Mouse (Mus musculus) kidney, postnatal 0 days (tissue): ENCODE measurements around the gene Ttc23. TPM values are rescaled to one million over a fixed set of nuclear protein-coding genes. Genes with fewer than 3 reads are reported as not detected.

Experiments used
- ATAC-seq: fragments of 200-750 bp; cut with Nextera tagmentation; replicated peaks from 2 replicates; pipeline ENCODE4 v1.8.0; 2017; ENCODE audit warnings: low read depth, moderate number of reproducible peaks, moderate TSS enrichment, moderate library complexity; ENCODE audit not compliant: low FRiP score
- DNase-seq: peaks from one replicate; pipeline ENCODE4 v3.0.0-alpha.2; 2016; ENCODE audit warnings: low spot score
- H3K27ac ChIP-seq: fragments of 300-500 bp; sonication (generic); 2 replicates; pipeline ENCODE4 v1.5.1; 2014; ENCODE audit warnings: mild to moderate bottlenecking
- H3K27me3 ChIP-seq: fragments of 300-500 bp; sonication (generic); 2 replicates; pipeline ENCODE4 v1.6.1; 2014; ENCODE audit warnings: low read length, mixed read lengths; ENCODE audit not compliant: insufficient read depth
- H3K36me3 ChIP-seq: fragments of 300-500 bp; sonication (generic); 2 replicates; pipeline ENCODE4 v1.6.1; 2014; ENCODE audit warnings: low read length, mixed read lengths; ENCODE audit not compliant: insufficient read depth
- H3K4me1 ChIP-seq: fragments of 300-500 bp; sonication (generic); replicated peaks from 2 replicates; pipeline ENCODE4 v1.6.1; 2014; ENCODE audit warnings: antibody characterized with exemption, low read length, mixed read lengths; ENCODE audit not compliant: insufficient read depth
- H3K4me2 ChIP-seq: fragments of 300-500 bp; sonication (generic); 2 replicates; pipeline ENCODE4 v1.6.1; 2014; ENCODE audit warnings: mild to moderate bottlenecking, low read length, moderate library complexity, mixed read lengths
- H3K4me3 ChIP-seq: fragments of 300-500 bp; sonication (generic); replicated peaks from 2 replicates; pipeline ENCODE4 v1.5.1; 2014; ENCODE audit warnings: low read depth, low read length
- H3K9ac ChIP-seq: fragments of 300-500 bp; sonication (generic); 2 replicates; pipeline ENCODE4 v1.6.1; 2014; ENCODE audit warnings: low read depth, low read length
- H3K9me3 ChIP-seq: fragments of 300-500 bp; sonication (generic); replicated peaks from 2 replicates; pipeline ENCODE4 v1.6.1; 2016; ENCODE audit warnings: low read length, inconsistent platforms, mixed read lengths
- CTCF ChIP-seq: IDR thresholded peaks from 2 replicates; pipeline ENCODE4 v1.5.1; 2016; ENCODE audit warnings: antibody characterized with exemption, low read depth, mild to moderate bottlenecking, moderate library complexity
- WGBS: fragments of 180-500 bp; shearing (Covaris S2); extraction: QIAGEN DNeasy Blood & Tissue Kit; methylation state at CpG from one replicate; pipeline ENCODE4 v1.1.7; 2014; 5-methylcytosine and 5-hydroxymethylcytosine counted together
- polyA plus RNA-seq: library from polyadenylated mRNA; unstranded; fragments of >200 nt; fragmentation: Nextera tagmentation; extraction: Ambion mirVana; gene quantifications from 2 replicates; pipeline ENCODE4 v1.2.1, GENCODE M21; 2015

The Ttc23 gene
- polyA plus RNA-seq, 1 experiment from 2014 or later = 25.6 TPM

- TF ChIP-seq CTCF = no peak
- Histone ChIP-seq H3K4me2 (no peak overlapping the region), H3K27me3 (no peaks in the 10 kb centered on the region), H3K9ac (no peak overlapping the region), H3K9me3 (no peaks in the 10 kb centered on the region), H3K4me3 (no peak overlapping the region), H3K4me1 (no peaks in the 10 kb centered on the region), H3K36me3 (no peaks in the 10 kb centered on the region), H3K27ac (0 out of 2 replicates have a peak overlapping the region, but pooled peaks have one; percentile 3)
- 56% methylated on average over 10 of the region's 10 CpGs for WGBS
- ATAC-seq (no peak), DNase-seq (peak; percentile 33)
Observed at GRCm38 (mm10) chr7:67613795-67614463, 33.3 kb upstream of the Ttc23 start.

DNA sequence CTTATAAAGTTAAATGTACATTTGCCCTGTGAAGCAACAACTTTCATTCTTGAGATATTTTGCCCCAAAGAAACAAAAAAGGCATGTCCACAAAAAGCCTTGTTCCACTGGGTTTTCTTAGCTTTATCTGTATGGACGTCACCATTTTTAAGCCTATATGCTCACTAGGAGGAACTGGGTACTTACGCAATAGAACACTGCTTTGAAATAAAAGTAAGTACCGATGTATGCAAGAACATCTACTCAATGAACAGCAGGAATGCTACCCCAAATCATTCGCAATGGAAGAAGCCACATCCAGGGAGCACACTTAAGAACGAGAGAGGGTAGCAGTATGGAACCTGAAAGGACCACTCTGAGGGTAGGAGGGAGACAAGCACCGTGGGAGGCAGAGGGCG, 32.7 kb upstream of the Ttc23 start:
- DNase-seq (no peak), ATAC-seq (no peak)
- no peaks in the 10 kb centered on the region for H3K4me1 ChIP-seq
- no peak for TF ChIP-seq CTCF
- H3K9me3 ChIP-seq = no peaks in the 10 kb centered on the region
- H3K4me3 ChIP-seq = no peak overlapping the region
- H3K27ac ChIP-seq = 0 out of 2 replicates have a peak overlapping the region, but pooled peaks have one; percentile 3
- no peak overlapping the region for H3K4me2 ChIP-seq
- no peaks in the 10 kb centered on the region for H3K27me3 ChIP-seq
- H3K36me3 ChIP-seq = no peaks in the 10 kb centered on the region
- no peak overlapping the region for H3K9ac ChIP-seq
- WGBS = 84% methylated on average over 7 of the region's 7 CpGs

- DNase-seq = peak; percentile 87
- ATAC-seq = 0 out of 2 replicates have a peak, but pooled peaks have one; percentile 49
- 9% methylated on average over 4 of the region's 4 CpGs for WGBS
Observed at GRCm38 (mm10) chr7:67616890-67617289, 30.3 kb upstream of the Ttc23 start.

DNA sequence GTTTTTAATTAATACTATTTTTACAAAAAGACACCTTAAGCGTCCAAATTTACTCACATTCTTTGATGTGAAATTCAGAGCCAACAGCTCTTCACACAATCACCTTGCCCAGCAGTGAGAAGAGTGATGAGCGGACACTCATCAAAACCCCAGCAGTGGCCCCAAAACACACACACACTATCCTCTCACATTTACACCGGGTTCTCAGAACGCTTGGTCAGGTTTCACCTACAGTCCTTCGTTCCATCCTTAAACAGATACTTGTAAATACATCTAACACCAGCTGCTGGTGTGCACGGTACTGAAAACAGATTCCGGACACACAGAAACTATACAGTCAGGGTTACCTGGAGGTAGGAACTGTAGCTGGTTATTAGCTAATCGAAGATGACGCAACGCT, 29.6 kb upstream of the Ttc23 start:
- Histone ChIP-seq H3K27ac (no peak overlapping the region), H3K36me3 (no peaks in the 10 kb centered on the region), H3K9ac (no peak overlapping the region), H3K4me1 (no peaks in the 10 kb centered on the region), H3K4me3 (no peak overlapping the region), H3K27me3 (no peaks in the 10 kb centered on the region), H3K4me2 (no peak overlapping the region), H3K9me3 (no peaks in the 10 kb centered on the region)
- 71% methylated on average over 10 of the region's 10 CpGs for WGBS
- no peak for TF ChIP-seq CTCF
- DNase-seq (no peak), ATAC-seq (no peak)

More at GRCm38 (mm10) chr7:67616890-67617289, 30.3 kb upstream of the Ttc23 start:
- no peak overlapping the region for H3K4me2 ChIP-seq
- peak overlapping the region; percentile 68; the same call in 1 of the 2 replicates for H3K27ac ChIP-seq
- no peak overlapping the region for H3K9ac ChIP-seq
- no peak overlapping the region for H3K4me3 ChIP-seq
- no peaks in the 10 kb centered on the region for H3K4me1 ChIP-seq
- no peak for TF ChIP-seq CTCF
- no peaks in the 10 kb centered on the region for H3K27me3 ChIP-seq
- H3K36me3 ChIP-seq = no peaks in the 10 kb centered on the region
- no peaks in the 10 kb centered on the region for H3K9me3 ChIP-seq

GRCm38 (mm10) chr7:67618316-67618715, 28.9 kb upstream of the Ttc23 start:
- 79% methylated on average over 3 of the region's 3 CpGs for whole genome bisulfite sequencing
- Histone ChIP-seq H3K27me3 (no peaks in the 10 kb centered on the region), H3K9me3 (no peaks in the 10 kb centered on the region), H3K4me1 (no peaks in the 10 kb centered on the region), H3K4me2 (no peak overlapping the region), H3K27ac (no peak overlapping the region), H3K9ac (no peak overlapping the region), H3K36me3 (no peaks in the 10 kb centered on the region), H3K4me3 (no peak overlapping the region)
- 0 out of 2 replicates have a peak, but pooled peaks have one; percentile 40 for ATAC-seq
- peak; percentile 43 for DNase-seq
- no peak for TF ChIP-seq CTCF

- WGBS = 59% methylated on average over 4 of the region's 4 CpGs
- Histone ChIP-seq H3K9me3 (no peaks in the 10 kb centered on the region), H3K27ac (no peak overlapping the region), H3K4me2 (no peak overlapping the region), H3K4me3 (no peak overlapping the region), H3K4me1 (no peaks in the 10 kb centered on the region), H3K27me3 (no peaks in the 10 kb centered on the region), H3K36me3 (no peaks in the 10 kb centered on the region), H3K9ac (no peak overlapping the region)
- no peak for ATAC-seq
- peak; percentile 78 for DNase-seq
- TF ChIP-seq CTCF = peak; percentile 74
Observed at GRCm38 (mm10) chr7:67619836-67620235, 27.4 kb upstream of the Ttc23 start.

- H3K4me2 ChIP-seq = no peak overlapping the region
- H3K4me3 ChIP-seq = no peak overlapping the region
- no peak overlapping the region for H3K9ac ChIP-seq
- H3K27ac ChIP-seq = 0 out of 2 replicates have a peak overlapping the region, but pooled peaks have one; percentile 19
- 65% methylated on average over 3 of the region's 3 CpGs for WGBS
- H3K27me3 ChIP-seq = no peaks in the 10 kb centered on the region
- no peaks in the 10 kb centered on the region for H3K4me1 ChIP-seq
- no peaks in the 10 kb centered on the region for H3K36me3 ChIP-seq
- H3K9me3 ChIP-seq = no peaks in the 10 kb centered on the region
- no peak for DNase-seq
- TF ChIP-seq CTCF = no peak
- no peak for ATAC-seq
Observed at GRCm38 (mm10) chr7:67622151-67622550, 25.1 kb upstream of the Ttc23 start.
